21 mouse cellular contexts compared by ENCODE assay signal in the genomic region with DNA sequence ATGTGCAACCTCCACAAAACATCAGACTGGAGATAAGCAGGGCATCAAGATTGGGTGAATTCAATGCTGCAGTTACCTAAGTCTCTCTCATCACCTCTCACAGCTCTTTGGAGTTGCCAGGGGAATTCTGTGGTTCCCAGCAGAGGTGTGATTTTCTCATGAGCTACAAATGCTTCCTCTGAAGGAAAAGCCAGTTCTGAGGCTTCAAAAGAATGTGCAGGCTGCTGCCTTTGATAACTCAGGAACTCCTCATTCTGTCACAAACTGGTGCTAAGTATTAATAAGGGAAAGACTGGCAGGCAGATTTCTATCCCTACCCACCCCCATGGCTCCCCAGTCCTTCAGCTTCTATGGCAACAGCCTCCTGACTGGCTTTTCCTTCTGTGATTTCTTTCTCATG.
A peak's percentile ranks its signal among the peaks of the same experiment; 100 is the strongest.
DNase-seq lines count a peak whose midpoint lies in the region; TF ChIP-seq lines count a peak whose summit lies in the region.
"Had no signal": no experiment of that assay in that cellular context is flagged by ENCODE, and none has a peak within 500 bp of the region (broad histone marks: within the 10 kb centered on the region; RNA-seq: fewer than 3 reads in every experiment).

No protein-coding gene starts in this region.

- no peak for TF ChIP-seq CTCF in layer of hippocampus, adult 2 months (conservative IDR thresholded peaks at IDR 0.05)

- H3K27ac ChIP-seq in layer of hippocampus, adult 2 months = peak overlapping the region; percentile 89
- H3K27ac ChIP-seq: embryonic facial prominence, embryonic 15.5 days; forebrain, embryonic 15.5 days; gastrocnemius, adult 2 months; heart, embryonic 13.5 days; hindbrain, embryonic 15.5 days had no signal

- DNase-seq in layer of hippocampus, adult 2 months (ENCODE audit: low spot score in 2 of 2) = peak; percentile 44 to 84
- DNase-seq in layer of hippocampus, adult 9-10 months (ENCODE audit: low spot score) = no peak
- peak; percentile 40 to 46 for DNase-seq in right cerebral cortex, postnatal 10 days (ENCODE audit: low spot score in 2 of 2)
- DNase-seq in right cerebral cortex, postnatal 4 days = no peak
- peak; percentile 66 for DNase-seq in layer of hippocampus, adult 9-11 months
- DNase-seq in telencephalon, adult 2 months (ENCODE audit: low read depth, low spot score) = peak; percentile 62
- no peak for DNase-seq in heart, adult 11 months
- DNase-seq: adrenal gland, adult 8-10 months; adrenal gland, postnatal 36 days; cerebellum, adult 11 months; cerebellum, adult 8-10 months; cerebellum, postnatal 14 days; embryo, embryonic 11 days; gastrocnemius, adult 2 months; gastrocnemius, postnatal 25 days; heart, postnatal 36 days had no signal

- no peak overlapping the region for H3K4me3 ChIP-seq in layer of hippocampus, adult 2 months
- H3K4me3 ChIP-seq: embryonic facial prominence, embryonic 15.5 days; erythroblast, embryonic 14.5 days; forebrain, embryonic 15.5 days; gastrocnemius, adult 2 months; heart, embryonic 13.5 days; hindbrain, embryonic 15.5 days had no signal

Comparison
In these comparisons a context has a peak if more than half of its experiments do, and no peak if none do; other contexts are left out.
1. DNase-seq: peak in layer of hippocampus, adult 2 months (2 of 2), right cerebral cortex, postnatal 10 days (2 of 2), layer of hippocampus, adult 9-11 months (single experiment) and telencephalon, adult 2 months (single experiment); none in layer of hippocampus, adult 9-10 months (single experiment), right cerebral cortex, postnatal 4 days (single experiment) and heart, adult 11 months (single experiment).